Mouse (Mus musculus): ENCODE data around the gene Copg2.

- TF ChIP-seq CTCF (IDR thresholded peaks at IDR 0.05; ENCODE audit: borderline replicate concordance, control insufficient read depth, extremely low read depth, insufficient read depth, low read length, poor library complexity), result no peak
- TF ChIP-seq POLR2A (IDR thresholded peaks at IDR 0.05; ENCODE audit: control insufficient read depth, extremely low read depth, insufficient read depth, low read length, poor library complexity), result no peak
Measured at GRCm38 (mm10) chr6:30896986-30897327, 363 bp upstream of the Copg2 start.
